Mouse (Mus musculus) stomach, embryonic 14.5 days (tissue): ENCODE measurements around the gene Chd2. TPM values are rescaled to one million over a fixed set of nuclear protein-coding genes. Genes with fewer than 3 reads are reported as not detected.

Source experiments
- ATAC-seq: fragments of 200-750 bp; cut with Nextera tagmentation; 2 replicates; pipeline ENCODE4 v1.8.0; 2017; ENCODE audit warnings: low read depth, moderate TSS enrichment; ENCODE audit not compliant: insufficient number of reproducible peaks, insufficient read depth, low FRiP score
- H3K27ac ChIP-seq: fragments of 300-500 bp; sonication (generic); 2 replicates; pipeline ENCODE4 v1.5.1; 2014; ENCODE audit warnings: mild to moderate bottlenecking, low read length, moderate library complexity, mixed read lengths
- H3K27me3 ChIP-seq: fragments of 300-500 bp; sonication (generic); 2 replicates; pipeline ENCODE4 v1.6.1; 2014; ENCODE audit warnings: low read length, control low read depth, mixed read lengths; ENCODE audit not compliant: control insufficient read depth, insufficient read depth
- H3K36me3 ChIP-seq: fragments of 300-500 bp; sonication (generic); 2 replicates; pipeline ENCODE4 v1.6.1; 2014; ENCODE audit warnings: mild to moderate bottlenecking, control low read depth, low read length, moderate library complexity, mixed read lengths; ENCODE audit not compliant: control insufficient read depth, insufficient read depth
- H3K4me1 ChIP-seq: fragments of 300-500 bp; sonication (generic); 2 replicates; pipeline ENCODE4 v1.6.1; 2014; ENCODE audit warnings: low read length, control low read depth, mixed read lengths; ENCODE audit not compliant: control insufficient read depth, insufficient read depth
- H3K4me2 ChIP-seq: fragments of 300-500 bp; sonication (generic); replicated peaks from 2 replicates; pipeline ENCODE4 v1.6.1; 2014; ENCODE audit warnings: low read depth, low read length, control low read depth
- H3K4me3 ChIP-seq: fragments of 300-500 bp; sonication (generic); 2 replicates; pipeline ENCODE4 v1.5.1; 2014; ENCODE audit warnings: low read depth, low read length, control low read depth
- H3K9ac ChIP-seq: fragments of 300-500 bp; sonication (generic); replicated peaks from 2 replicates; pipeline ENCODE4 v1.6.1; 2014; ENCODE audit warnings: low read depth, mild to moderate bottlenecking, control low read depth, low read length, moderate library complexity, mixed read lengths
- H3K9me3 ChIP-seq: fragments of 300-500 bp; sonication (generic); 2 replicates; pipeline ENCODE4 v1.6.1; 2016; ENCODE audit warnings: low read depth, low read length, control low read depth; ENCODE audit not compliant: control insufficient read depth
- WGBS: fragments of 180-500 bp; shearing (Covaris S2); extraction: QIAGEN DNeasy Blood & Tissue Kit; methylation state at CpG from one replicate; pipeline ENCODE4 v1.1.7; 2014; 5-methylcytosine and 5-hydroxymethylcytosine counted together
- polyA plus RNA-seq: library from polyadenylated mRNA; unstranded; fragments of >200 nt; fragmentation: Nextera tagmentation; extraction: Ambion mirVana; gene quantifications from 2 replicates; pipeline ENCODE4 v1.2.1, GENCODE M21; 2014

Chd2 gene
- polyA plus RNA-seq, 1 experiment from 2014 or later, result 71.0 TPM

- Histone ChIP-seq H3K9ac (no peak overlapping the region), H3K4me2 (no peak overlapping the region), H3K9me3 (no peaks in the 10 kb centered on the region), H3K4me3 (no peak overlapping the region), H3K27me3 (no peaks in the 10 kb centered on the region), H3K36me3 (peaks cover 89% of the 10 kb centered on the region), H3K4me1 (no peaks in the 10 kb centered on the region), H3K27ac (no peak overlapping the region)
- no peak for ATAC-seq
- WGBS, result 97% methylated on average over 1 of the region's 1 CpGs
Measured at GRCm38 (mm10) chr7:73506852-73507251, 34.8 kb downstream of the Chd2 start.

GRCm38 (mm10) chr7:73505266-73505665 is 36.4 kb downstream of the Chd2 start:
- Histone ChIP-seq H3K27ac (no peak overlapping the region), H3K27me3 (no peaks in the 10 kb centered on the region), H3K4me2 (no peak overlapping the region), H3K9ac (no peak overlapping the region), H3K36me3 (peaks cover 92% of the 10 kb centered on the region), H3K4me3 (no peak overlapping the region), H3K4me1 (no peaks in the 10 kb centered on the region), H3K9me3 (no peaks in the 10 kb centered on the region)
- 94% methylated on average over 6 of the region's 6 CpGs for WGBS
- ATAC-seq, result no peak

DNA sequence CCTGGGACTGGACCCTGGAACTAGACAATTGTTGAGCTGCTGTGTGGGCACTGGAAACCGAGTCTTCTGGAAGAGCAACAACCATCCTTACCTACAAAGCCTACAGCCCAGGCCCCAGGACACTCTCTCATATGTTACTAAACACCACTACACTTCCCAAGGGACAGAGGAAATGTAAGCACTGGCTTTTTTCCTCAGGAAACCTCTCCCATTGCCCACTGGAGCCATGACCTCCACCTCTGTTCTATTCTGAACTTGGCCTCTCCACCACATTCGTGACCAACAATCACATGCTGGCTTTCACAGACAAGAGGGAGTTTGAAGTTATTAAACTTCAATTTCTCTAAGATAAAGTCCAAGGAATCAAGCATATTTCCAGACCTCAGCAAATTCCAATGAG is 43.4 kb downstream of the Chd2 start:
- Histone ChIP-seq H3K27ac (no peak overlapping the region), H3K27me3 (no peaks in the 10 kb centered on the region), H3K4me3 (no peak overlapping the region), H3K4me1 (no peaks in the 10 kb centered on the region), H3K9ac (no peak overlapping the region), H3K36me3 (peaks cover 78% of the 10 kb centered on the region), H3K4me2 (no peak overlapping the region), H3K9me3 (no peaks in the 10 kb centered on the region)
- 76% methylated on average over 2 of the region's 2 CpGs for WGBS
- no peak for ATAC-seq

DNA sequence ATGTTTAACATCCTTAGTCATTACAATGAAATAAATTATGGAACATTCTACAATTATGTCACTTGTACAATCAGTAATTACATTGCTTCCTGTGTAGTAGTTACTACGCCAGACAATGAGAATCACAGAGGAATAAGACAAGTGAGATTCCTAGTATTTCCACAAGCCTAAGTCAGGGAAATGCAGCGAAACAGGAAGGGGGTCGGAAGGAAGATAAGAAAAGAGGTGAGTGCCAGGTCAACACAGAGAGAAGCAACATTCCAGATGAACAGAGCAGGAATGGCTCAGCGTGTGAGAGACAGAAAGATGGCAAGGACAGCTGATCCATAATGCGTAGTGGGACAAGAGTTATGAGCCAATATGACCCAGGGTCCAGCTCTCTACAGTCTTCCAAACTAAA is 52.4 kb downstream of the Chd2 start:
- Histone ChIP-seq H3K9ac (no peak overlapping the region), H3K27me3 (no peaks in the 10 kb centered on the region), H3K9me3 (no peaks in the 10 kb centered on the region), H3K4me3 (no peak overlapping the region), H3K4me1 (no peaks in the 10 kb centered on the region), H3K4me2 (no peak overlapping the region), H3K36me3 (peaks cover 79% of the 10 kb centered on the region), H3K27ac (no peak overlapping the region)
- 58% methylated on average over 5 of the region's 5 CpGs for WGBS
- ATAC-seq, result no peak

GRCm38 (mm10) chr7:73481094-73481493 is 60.5 kb downstream of the Chd2 start:
- 54% methylated on average over 6 of the region's 6 CpGs for WGBS
- no peak for ATAC-seq
- H3K27ac ChIP-seq, result no peak overlapping the region

DNA sequence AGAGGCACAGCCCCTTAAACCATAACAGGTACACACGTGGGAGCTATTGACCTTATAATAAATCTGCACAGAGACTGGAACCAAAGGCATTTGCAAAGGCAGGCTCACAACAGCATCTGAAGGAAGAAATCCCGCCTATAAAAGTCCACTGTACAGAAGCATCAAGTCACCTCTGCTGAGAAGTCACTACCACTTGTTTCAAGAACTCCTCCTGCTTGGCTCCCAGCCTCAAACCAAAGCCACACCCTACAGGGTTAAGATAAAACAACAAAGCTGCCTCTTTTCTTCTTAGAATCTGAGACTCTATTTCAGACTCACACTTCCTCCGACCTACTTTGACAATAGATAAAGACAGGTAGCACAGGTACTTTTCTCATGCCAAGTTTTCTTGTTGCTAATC is 62.1 kb downstream of the Chd2 start:
- Histone ChIP-seq H3K27ac (no peak overlapping the region), H3K36me3 (peaks cover 83% of the 10 kb centered on the region), H3K4me2 (no peak overlapping the region), H3K4me3 (no peak overlapping the region), H3K27me3 (no peaks in the 10 kb centered on the region), H3K4me1 (no peaks in the 10 kb centered on the region), H3K9ac (no peak overlapping the region), H3K9me3 (no peaks in the 10 kb centered on the region)
- no peak for ATAC-seq
- 58% methylated on average over 3 of the region's 3 CpGs for WGBS

More at GRCm38 (mm10) chr7:73481094-73481493, 60.5 kb downstream of the Chd2 start:
- no peaks in the 10 kb centered on the region for H3K9me3 ChIP-seq
- no peak overlapping the region for H3K4me2 ChIP-seq
- H3K27me3 ChIP-seq, result no peaks in the 10 kb centered on the region
- peaks cover 76% of the 10 kb centered on the region for H3K36me3 ChIP-seq
- H3K9ac ChIP-seq, result no peak overlapping the region
- no peak overlapping the region for H3K4me3 ChIP-seq
- no peaks in the 10 kb centered on the region for H3K4me1 ChIP-seq

DNA sequence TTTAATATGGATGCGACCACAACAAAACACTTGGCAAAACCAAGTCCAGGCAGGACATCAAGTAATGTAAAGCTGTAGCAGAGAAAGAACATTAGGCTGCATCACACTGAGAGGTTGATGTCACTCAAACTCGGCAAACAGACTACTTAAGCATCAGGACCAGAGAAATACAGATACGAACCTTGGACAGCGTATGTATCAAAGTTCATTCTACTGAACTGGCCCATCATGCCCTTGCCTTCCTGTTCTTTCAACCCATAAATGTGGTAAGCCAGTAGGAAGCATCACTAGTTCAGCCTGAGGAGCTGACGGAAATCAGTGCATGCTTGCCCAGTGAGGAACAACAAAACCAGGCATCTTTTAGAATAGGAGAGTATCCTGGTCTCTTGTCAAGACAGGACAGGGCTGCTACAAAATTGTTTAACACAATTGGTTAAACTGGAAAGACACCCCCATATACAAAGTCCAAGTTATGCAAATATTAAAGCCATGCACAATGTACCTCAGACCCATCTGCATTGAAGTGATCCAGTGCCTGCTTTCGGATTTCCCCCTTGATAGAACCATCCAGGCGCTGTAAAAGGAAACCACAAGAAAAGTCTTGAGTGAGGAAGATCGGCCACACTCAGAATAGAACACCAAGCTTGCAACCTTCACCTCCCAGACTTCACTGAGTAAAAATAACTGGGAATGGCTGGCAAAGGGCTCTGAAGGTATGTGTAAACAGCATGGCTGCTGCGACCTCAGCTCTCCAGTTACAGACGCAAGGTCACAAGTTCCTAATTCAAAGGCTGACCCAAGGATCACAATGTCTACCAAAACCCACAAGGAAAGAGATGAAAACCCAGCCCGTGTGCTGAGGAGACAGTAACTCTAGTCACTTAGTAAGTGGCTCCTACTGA is 63.2 kb downstream of the Chd2 start:
- no peak for ATAC-seq
- Histone ChIP-seq H3K9ac (no peak overlapping the region), H3K9me3 (no peaks in the 10 kb centered on the region), H3K4me1 (no peaks in the 10 kb centered on the region), H3K4me3 (no peak overlapping the region), H3K36me3 (peaks cover 87% of the 10 kb centered on the region), H3K27me3 (no peaks in the 10 kb centered on the region), H3K4me2 (no peak overlapping the region), H3K27ac (no peak overlapping the region)
- WGBS, result 71% methylated on average over 11 of the region's 11 CpGs

DNA sequence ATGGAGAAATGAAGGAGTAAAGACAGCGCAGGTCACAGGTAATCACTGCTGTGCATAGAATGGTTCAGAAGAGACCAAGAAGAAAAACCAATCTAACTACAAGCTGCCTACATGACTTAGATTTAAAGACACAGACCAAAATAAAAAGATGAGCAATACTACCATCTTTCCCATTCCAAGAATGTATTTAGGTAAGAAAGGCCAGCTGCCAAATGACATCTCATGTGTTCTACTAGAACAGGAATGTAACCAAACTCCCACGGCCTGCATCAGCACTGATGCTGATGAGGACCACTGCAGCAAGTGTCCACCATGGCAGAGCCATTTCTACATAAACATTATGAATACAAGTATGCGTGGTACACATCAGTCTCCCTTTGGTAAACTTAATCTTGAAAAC is 73.9 kb downstream of the Chd2 start:
- no peak overlapping the region for H3K9ac ChIP-seq
- H3K27me3 ChIP-seq, result no peaks in the 10 kb centered on the region
- H3K4me3 ChIP-seq, result no peak overlapping the region
- H3K36me3 ChIP-seq, result peaks cover 89% of the 10 kb centered on the region
- no peaks in the 10 kb centered on the region for H3K9me3 ChIP-seq
- ATAC-seq, result no peak
- 93% methylated on average over 3 of the region's 3 CpGs for WGBS
- H3K4me2 ChIP-seq, result no peak overlapping the region
- no peaks in the 10 kb centered on the region for H3K4me1 ChIP-seq
- H3K27ac ChIP-seq, result no peak overlapping the region

- ATAC-seq, result no peak
- Histone ChIP-seq H3K36me3 (peaks cover 84% of the 10 kb centered on the region), H3K9ac (no peak overlapping the region), H3K9me3 (no peaks in the 10 kb centered on the region), H3K4me3 (no peak overlapping the region), H3K4me2 (no peak overlapping the region), H3K4me1 (no peaks in the 10 kb centered on the region), H3K27ac (no peak overlapping the region), H3K27me3 (no peaks in the 10 kb centered on the region)
- 90% methylated on average over 2 of the region's 2 CpGs for WGBS
Measured at GRCm38 (mm10) chr7:73463546-73463945, 78.1 kb downstream of the Chd2 start.
